Mouse (Mus musculus): ENCODE results near the gene Tspo. TPM values are rescaled to one million over a fixed set of nuclear protein-coding genes. Genes with fewer than 3 reads are reported as not detected.

Gene Tspo
- polyA plus RNA-seq, 1 experiment from 2014 or later = 21.0 TPM

DNA sequence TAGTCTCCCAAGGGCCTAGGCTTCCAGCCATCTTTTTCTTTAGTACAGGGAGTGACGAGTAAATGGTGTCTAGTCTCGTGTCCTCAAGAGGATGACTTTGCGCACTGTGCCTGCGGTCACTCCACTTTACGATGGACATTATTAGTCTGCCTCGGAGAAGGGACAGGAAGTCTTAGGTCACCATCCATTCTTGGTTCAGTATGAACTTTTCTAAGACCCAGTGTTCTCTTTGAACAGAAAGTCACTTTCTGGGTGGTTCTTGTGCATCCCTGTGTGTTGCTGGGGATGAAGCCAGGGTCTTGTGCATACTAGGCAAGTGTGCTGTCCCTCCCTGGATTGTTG, 27.5 kb upstream of the Tspo start:
- Histone ChIP-seq H3K9ac (ENCODE audit: low read length) (no peak overlapping the region), H3K27me3 (ENCODE audit: control insufficient read depth, insufficient read depth, low read length) (no peaks in the 10 kb centered on the region), H3K36me3 (ENCODE audit: control insufficient read depth, insufficient read depth, low read length) (no peaks in the 10 kb centered on the region), H3K4me1 (ENCODE audit: control insufficient read depth, insufficient read depth, low read length) (no peaks in the 10 kb centered on the region), H3K4me3 (ENCODE audit: low read depth, low read length) (no peak overlapping the region), H3K4me2 (ENCODE audit: low read depth) (no peak overlapping the region), H3K9me3 (ENCODE audit: control insufficient read depth, low read length) (no peaks in the 10 kb centered on the region), H3K27ac (ENCODE audit: low read depth, low read length) (no peak overlapping the region)
- no peak for DNase-seq (ENCODE audit: low spot score)
- no peak for ATAC-seq (ENCODE audit: insufficient read depth, low FRiP score, low TSS enrichment)
- 84% methylated on average over 6 of the region's 6 CpGs for WGBS

DNA sequence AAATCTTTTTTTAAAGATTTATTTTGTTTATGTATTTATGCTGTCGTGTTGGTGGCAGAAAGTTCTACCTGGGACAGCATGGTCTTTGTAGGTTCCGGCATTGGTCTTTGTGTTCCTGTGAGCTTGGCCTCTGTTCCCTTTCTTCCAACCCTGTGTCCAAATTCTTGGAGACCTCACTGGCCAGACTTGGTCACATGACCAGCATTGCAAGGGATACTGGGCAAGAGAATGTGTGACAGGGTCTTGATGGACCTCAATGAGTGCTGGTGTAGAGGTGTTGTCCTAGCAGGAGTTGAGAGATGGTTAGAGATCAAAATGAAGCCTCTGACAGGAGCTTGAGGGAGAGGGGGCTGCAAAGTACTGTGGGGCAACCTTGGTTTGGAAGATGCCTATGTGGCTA, 24.5 kb upstream of the Tspo start:
- Histone ChIP-seq H3K4me2 (ENCODE audit: low read depth) (no peak overlapping the region), H3K4me3 (ENCODE audit: low read depth, low read length) (no peak overlapping the region), H3K9me3 (ENCODE audit: control insufficient read depth, low read length) (no peaks in the 10 kb centered on the region), H3K27me3 (ENCODE audit: control insufficient read depth, insufficient read depth, low read length) (no peaks in the 10 kb centered on the region), H3K27ac (ENCODE audit: low read depth, low read length) (no peak overlapping the region), H3K9ac (ENCODE audit: low read length) (no peak overlapping the region), H3K36me3 (ENCODE audit: control insufficient read depth, insufficient read depth, low read length) (no peaks in the 10 kb centered on the region), H3K4me1 (ENCODE audit: control insufficient read depth, insufficient read depth, low read length) (no peaks in the 10 kb centered on the region)
- 96% methylated on average over 2 of the region's 2 CpGs for WGBS
- DNase-seq (ENCODE audit: low spot score) = no peak
- ATAC-seq (ENCODE audit: insufficient read depth, low FRiP score, low TSS enrichment) = no peak

DNA sequence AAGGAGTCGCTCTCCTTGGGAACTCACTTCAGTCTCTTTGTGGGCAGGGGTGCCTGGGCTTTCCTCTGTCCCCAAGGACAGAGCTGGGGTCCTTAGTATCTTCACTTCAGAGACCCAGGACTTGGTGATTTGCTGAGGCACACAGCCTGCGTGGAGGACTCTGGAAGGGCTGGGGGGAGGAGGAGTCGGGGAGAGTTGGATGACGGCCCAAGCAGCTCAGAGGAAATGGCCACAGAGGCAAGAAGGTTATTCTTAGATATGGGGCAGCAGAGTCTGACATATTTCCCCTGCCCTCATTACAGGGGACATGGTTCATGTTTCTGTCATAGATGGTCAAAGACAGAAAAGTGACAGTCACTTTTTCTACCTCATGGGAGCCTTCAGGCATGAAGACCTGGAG, 23.5 kb upstream of the Tspo start:
- no peaks in the 10 kb centered on the region for H3K9me3 ChIP-seq (ENCODE audit: control insufficient read depth, low read length)
- 79% methylated on average over 4 of the region's 4 CpGs for WGBS
- no peak overlapping the region for H3K4me3 ChIP-seq (ENCODE audit: low read depth, low read length)
- DNase-seq (ENCODE audit: low spot score) (no peak), ATAC-seq (ENCODE audit: insufficient read depth, low FRiP score, low TSS enrichment) (no peak)
- H3K36me3 ChIP-seq (ENCODE audit: control insufficient read depth, insufficient read depth, low read length) = no peaks in the 10 kb centered on the region
- no peak overlapping the region for H3K4me2 ChIP-seq (ENCODE audit: low read depth)
- no peaks in the 10 kb centered on the region for H3K4me1 ChIP-seq (ENCODE audit: control insufficient read depth, insufficient read depth, low read length)
- H3K27me3 ChIP-seq (ENCODE audit: control insufficient read depth, insufficient read depth, low read length) = no peaks in the 10 kb centered on the region
- no peak overlapping the region for H3K9ac ChIP-seq (ENCODE audit: low read length)
- H3K27ac ChIP-seq (ENCODE audit: low read depth, low read length) = no peak overlapping the region

DNA sequence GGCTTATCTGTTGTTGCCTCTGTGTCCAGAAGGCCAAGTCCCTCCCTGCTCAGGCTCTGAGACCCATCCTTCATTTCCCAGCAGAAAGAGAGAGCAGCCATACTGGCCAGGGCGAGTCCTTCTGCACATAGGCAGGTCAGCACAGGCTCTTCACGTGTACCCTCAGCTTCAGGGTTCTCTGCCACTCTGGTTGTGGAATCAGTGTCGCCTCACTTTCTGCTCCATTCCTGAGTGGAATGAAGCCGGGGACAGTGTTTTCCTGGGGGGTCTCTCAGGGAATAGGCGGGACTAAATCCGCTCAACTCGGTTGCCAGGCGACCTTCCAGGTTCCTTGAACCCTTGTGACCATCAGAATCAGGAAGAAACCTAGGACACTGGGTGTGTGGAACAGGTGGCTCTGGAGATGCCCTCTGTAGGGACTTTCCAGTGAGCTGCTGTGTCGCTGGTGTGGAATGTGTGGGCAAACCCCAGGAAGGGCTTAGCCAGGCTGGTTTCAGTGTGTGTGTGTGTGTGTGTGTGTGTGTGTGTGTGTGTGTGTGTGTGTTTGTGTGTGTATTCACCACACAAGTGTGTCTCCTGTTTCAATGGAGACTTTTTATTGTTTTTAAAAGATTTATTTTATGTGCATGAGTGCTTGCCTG, 21.6 kb upstream of the Tspo start:
- no peak overlapping the region for H3K9ac ChIP-seq (ENCODE audit: low read length)
- H3K27ac ChIP-seq (ENCODE audit: low read depth, low read length) = no peak overlapping the region
- no peak for ATAC-seq (ENCODE audit: insufficient read depth, low FRiP score, low TSS enrichment)
- 85% methylated on average over 9 of the region's 9 CpGs for WGBS
- H3K4me2 ChIP-seq (ENCODE audit: low read depth) = no peak overlapping the region
- no peaks in the 10 kb centered on the region for H3K27me3 ChIP-seq (ENCODE audit: control insufficient read depth, insufficient read depth, low read length)
- H3K4me1 ChIP-seq (ENCODE audit: control insufficient read depth, insufficient read depth, low read length) = no peaks in the 10 kb centered on the region
- H3K36me3 ChIP-seq (ENCODE audit: control insufficient read depth, insufficient read depth, low read length) = no peaks in the 10 kb centered on the region
- no peaks in the 10 kb centered on the region for H3K9me3 ChIP-seq (ENCODE audit: control insufficient read depth, low read length)
- no peak for DNase-seq (ENCODE audit: low spot score)
- no peak overlapping the region for H3K4me3 ChIP-seq (ENCODE audit: low read depth, low read length)

DNA sequence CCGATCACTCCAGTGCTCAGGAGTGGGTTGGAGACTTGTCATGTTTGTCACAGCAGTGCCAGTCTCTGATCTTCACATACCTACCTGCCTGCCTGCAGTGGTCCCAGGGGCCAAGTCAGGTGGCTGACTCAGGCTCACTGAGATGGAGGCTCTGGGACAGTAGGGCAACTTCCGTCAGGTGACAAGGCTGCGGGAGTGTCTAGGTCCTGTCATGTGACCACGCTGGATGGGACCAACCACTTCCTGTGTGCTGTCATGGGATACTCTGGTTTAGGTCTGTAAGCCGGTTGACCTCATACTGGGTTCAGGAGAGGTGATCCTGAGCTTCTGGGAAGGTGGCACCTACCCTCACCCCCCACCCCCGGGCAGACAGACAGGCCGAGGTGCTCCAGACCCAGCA, 17.4 kb upstream of the Tspo start:
- Histone ChIP-seq H3K9me3 (ENCODE audit: control insufficient read depth, low read length) (no peaks in the 10 kb centered on the region), H3K27ac (ENCODE audit: low read depth, low read length) (no peak overlapping the region)

DNA sequence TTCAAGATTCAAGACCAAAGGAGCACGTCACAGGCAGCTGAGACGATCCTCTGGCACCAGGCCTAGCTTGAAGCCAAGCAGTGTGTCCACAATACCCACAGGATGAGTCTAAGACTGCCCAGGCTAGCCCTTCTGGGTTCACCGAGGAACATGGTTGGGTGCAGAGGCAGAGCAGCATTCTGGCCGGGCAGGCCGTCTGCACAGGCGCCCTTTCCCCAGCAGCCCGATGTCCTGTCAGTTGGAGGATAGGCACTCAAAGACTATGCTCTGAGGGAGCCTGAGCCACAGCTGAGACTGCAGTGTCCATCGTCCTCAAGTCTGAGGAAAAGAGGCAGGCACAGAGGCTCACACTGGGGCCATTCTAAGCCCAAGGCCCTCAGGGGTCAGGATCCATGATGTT, 16.2 kb upstream of the Tspo start:
- Histone ChIP-seq H3K27ac (ENCODE audit: low read depth, low read length) (no peak overlapping the region), H3K9ac (ENCODE audit: low read length) (no peak overlapping the region), H3K9me3 (ENCODE audit: control insufficient read depth, low read length) (no peaks in the 10 kb centered on the region), H3K4me3 (ENCODE audit: low read depth, low read length) (no peak overlapping the region), H3K36me3 (ENCODE audit: control insufficient read depth, insufficient read depth, low read length) (peaks cover 5% of the 10 kb centered on the region), H3K4me2 (ENCODE audit: low read depth) (no peak overlapping the region), H3K27me3 (ENCODE audit: control insufficient read depth, insufficient read depth, low read length) (no peaks in the 10 kb centered on the region), H3K4me1 (ENCODE audit: control insufficient read depth, insufficient read depth, low read length) (no peaks in the 10 kb centered on the region)
- ATAC-seq (ENCODE audit: insufficient read depth, low FRiP score, low TSS enrichment) = no peak
- no peak for DNase-seq (ENCODE audit: low spot score)
- 93% methylated on average over 8 of the region's 8 CpGs for WGBS

More for the DNA sequence above, 17.4 kb upstream of the Tspo start:
- Histone ChIP-seq H3K36me3 (ENCODE audit: control insufficient read depth, insufficient read depth, low read length) (peaks cover 5% of the 10 kb centered on the region), H3K27me3 (ENCODE audit: control insufficient read depth, insufficient read depth, low read length) (no peaks in the 10 kb centered on the region), H3K4me2 (ENCODE audit: low read depth) (no peak overlapping the region), H3K4me3 (ENCODE audit: low read depth, low read length) (no peak overlapping the region), H3K4me1 (ENCODE audit: control insufficient read depth, insufficient read depth, low read length) (no peaks in the 10 kb centered on the region), H3K9ac (ENCODE audit: low read length) (no peak overlapping the region)
- ATAC-seq (ENCODE audit: insufficient read depth, low FRiP score, low TSS enrichment) (no peak), DNase-seq (ENCODE audit: low spot score) (no peak)
- 93% methylated on average over 7 of the region's 7 CpGs for WGBS

DNA sequence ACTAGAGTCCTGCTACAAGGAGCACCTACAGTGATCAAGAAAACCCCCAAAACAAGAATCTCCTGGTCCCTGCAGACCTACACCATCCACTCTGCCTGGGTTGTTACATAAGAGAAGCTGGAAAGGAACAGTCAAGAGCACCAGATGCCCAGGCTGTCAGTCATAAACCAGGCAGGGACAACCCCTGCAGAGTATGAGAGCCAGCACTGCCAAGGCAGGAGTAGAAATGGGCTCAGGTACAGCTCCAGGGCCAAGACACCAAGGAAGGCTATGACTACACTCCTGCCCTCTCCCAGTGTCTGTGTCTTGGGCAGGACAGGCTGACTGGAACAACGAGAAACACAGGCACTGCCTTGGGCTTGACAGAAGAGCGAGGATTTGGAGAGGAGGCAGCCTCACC, 13.3 kb upstream of the Tspo start:
- H3K36me3 ChIP-seq (ENCODE audit: control insufficient read depth, insufficient read depth, low read length) = peaks cover 5% of the 10 kb centered on the region
- 0 out of 2 replicates have a peak, but pooled peaks cover 2% of the 10 kb centered on the region for H3K4me1 ChIP-seq (ENCODE audit: control insufficient read depth, insufficient read depth, low read length)
- WGBS = 87% methylated on average over 2 of the region's 2 CpGs
- no peaks in the 10 kb centered on the region for H3K27me3 ChIP-seq (ENCODE audit: control insufficient read depth, insufficient read depth, low read length)
- no peaks in the 10 kb centered on the region for H3K9me3 ChIP-seq (ENCODE audit: control insufficient read depth, low read length)
- no peak overlapping the region for H3K4me2 ChIP-seq (ENCODE audit: low read depth)
- H3K27ac ChIP-seq (ENCODE audit: low read depth, low read length) = no peak overlapping the region
- DNase-seq (ENCODE audit: low spot score) = no peak
- no peak overlapping the region for H3K4me3 ChIP-seq (ENCODE audit: low read depth, low read length)
- no peak overlapping the region for H3K9ac ChIP-seq (ENCODE audit: low read length)
- no peak for ATAC-seq (ENCODE audit: insufficient read depth, low FRiP score, low TSS enrichment)

DNA sequence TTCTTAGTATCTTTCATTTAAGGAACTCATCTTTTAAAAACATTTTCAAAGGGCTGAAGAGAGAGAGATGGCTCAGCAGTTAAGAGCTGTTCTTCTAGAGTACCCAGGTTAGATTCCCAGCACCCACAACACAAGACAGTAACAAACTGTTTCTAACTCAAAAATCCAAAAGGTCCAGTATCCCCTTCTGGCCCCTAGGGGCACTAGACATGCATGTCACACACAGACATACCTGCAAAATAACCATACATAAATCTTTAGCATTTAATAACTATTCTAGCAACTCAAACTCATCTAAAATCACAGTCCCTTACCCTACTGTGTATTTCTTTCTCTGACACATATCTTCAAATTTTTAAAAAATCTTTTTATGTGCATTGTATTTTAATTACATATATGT, 9.6 kb upstream of the Tspo start:
- H3K36me3 ChIP-seq (ENCODE audit: control insufficient read depth, insufficient read depth, low read length) = peaks cover 5% of the 10 kb centered on the region; the same call in 1 of the 2 replicates
- ATAC-seq (ENCODE audit: insufficient read depth, low FRiP score, low TSS enrichment) = no peak
- no peaks in the 10 kb centered on the region for H3K9me3 ChIP-seq (ENCODE audit: control insufficient read depth, low read length)
- no peak overlapping the region for H3K4me2 ChIP-seq (ENCODE audit: low read depth)
- H3K4me1 ChIP-seq (ENCODE audit: control insufficient read depth, insufficient read depth, low read length) = 0 out of 2 replicates have a peak, but pooled peaks cover 2% of the 10 kb centered on the region
- no peak for DNase-seq (ENCODE audit: low spot score)
- no peak overlapping the region for H3K4me3 ChIP-seq (ENCODE audit: low read depth, low read length)
- no peak overlapping the region for H3K9ac ChIP-seq (ENCODE audit: low read length)
- no peaks in the 10 kb centered on the region for H3K27me3 ChIP-seq (ENCODE audit: control insufficient read depth, insufficient read depth, low read length)
- H3K27ac ChIP-seq (ENCODE audit: low read depth, low read length) = no peak overlapping the region

DNA sequence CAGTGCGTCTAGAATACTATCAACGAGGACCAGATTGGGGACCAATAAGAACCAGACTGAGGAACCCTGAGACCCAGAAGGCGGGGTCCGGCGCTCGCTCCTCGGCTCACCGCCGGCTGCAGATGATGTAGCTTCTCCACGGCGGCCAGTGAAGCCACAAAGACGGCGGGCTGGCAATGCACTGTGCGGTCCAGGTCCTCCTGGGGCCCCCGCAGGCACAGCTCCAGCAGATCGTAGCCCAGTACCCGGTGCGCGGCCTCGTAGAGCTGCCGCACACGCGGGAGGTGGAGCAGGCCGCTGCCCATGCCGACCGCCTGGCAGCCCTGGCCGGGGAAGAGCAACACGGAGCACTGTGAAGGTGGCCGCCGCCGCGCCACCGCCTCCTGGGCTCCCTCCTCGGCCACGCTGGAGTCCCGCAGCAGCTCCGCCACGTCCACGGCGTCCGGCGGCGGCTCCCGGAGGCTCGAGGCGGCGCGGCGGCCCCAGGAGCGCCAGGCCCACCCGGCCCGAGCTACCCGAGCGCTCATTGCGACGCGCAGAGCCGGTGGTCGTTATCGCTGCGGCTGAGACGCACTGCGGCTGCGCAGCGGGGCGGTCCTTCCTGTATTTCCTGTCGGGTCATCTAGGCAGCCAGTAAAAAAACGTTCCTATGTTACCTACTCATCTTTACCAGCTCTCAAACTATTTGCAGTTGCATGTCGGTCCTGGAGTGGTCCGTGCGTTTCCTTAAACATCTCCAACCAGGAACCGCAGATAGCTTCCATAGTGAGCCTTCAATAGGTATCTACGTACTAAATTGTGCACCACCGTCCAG, 8.0 kb upstream of the Tspo start:
- Histone ChIP-seq H3K9me3 (ENCODE audit: control insufficient read depth, low read length) (no peaks in the 10 kb centered on the region), H3K4me1 (ENCODE audit: control insufficient read depth, insufficient read depth, low read length) (0 out of 2 replicates have a peak, but pooled peaks cover 2% of the 10 kb centered on the region), H3K4me3 (ENCODE audit: low read depth, low read length) (peak overlapping the region; percentile 81), H3K27ac (ENCODE audit: low read depth, low read length) (peak overlapping the region; percentile 90), H3K9ac (ENCODE audit: low read length) (peak overlapping the region; percentile 97), H3K4me2 (ENCODE audit: low read depth) (peak overlapping the region; percentile 67), H3K27me3 (ENCODE audit: control insufficient read depth, insufficient read depth, low read length) (no peaks in the 10 kb centered on the region), H3K36me3 (ENCODE audit: control insufficient read depth, insufficient read depth, low read length) (no peaks in the 10 kb centered on the region)
- DNase-seq (ENCODE audit: low spot score) (peak; percentile 92), ATAC-seq (ENCODE audit: insufficient read depth, low FRiP score, low TSS enrichment) (peak; percentile 80)
- under 1% methylated on average over 61 of the region's 74 CpGs for WGBS

Data from neural tube, embryonic 11.5 days (tissue).